Mouse (Mus musculus) liver, embryonic 15.5 days (tissue): ENCODE data around the gene Hist1h2bm. TPM values are rescaled to one million over a fixed set of nuclear protein-coding genes. Genes with fewer than 3 reads are reported as not detected.
A peak's percentile ranks its signal among the peaks of the same experiment; 100 is the strongest.
"Not testable (repeated sequence)": the region's sequence is repeated elsewhere in the genome, so short reads cannot be mapped to it uniquely, and the experiment has no call there.

Experiments used
- ATAC-seq: fragments of 200-750 bp; cut with Nextera tagmentation; 2 replicates; pipeline ENCODE4 v1.8.0; 2017; ENCODE audit warnings: moderate number of reproducible peaks, mild to moderate bottlenecking, moderate library complexity; ENCODE audit not compliant: insufficient read depth
- H3K27ac ChIP-seq: fragments of 300-500 bp; sonication (generic); replicated peaks from 2 replicates; pipeline ENCODE4 v1.5.1; 2015; ENCODE audit warnings: mild to moderate bottlenecking, inconsistent platforms
- H3K27me3 ChIP-seq: fragments of 300-500 bp; sonication (generic); 2 replicates; pipeline ENCODE4 v1.6.1; 2015; ENCODE audit warnings: mild to moderate bottlenecking, inconsistent platforms
- H3K36me3 ChIP-seq: fragments of 300-500 bp; sonication (generic); replicated peaks from 2 replicates; pipeline ENCODE4 v1.6.1; 2015; ENCODE audit warnings: moderate library complexity, mild to moderate bottlenecking, inconsistent platforms
- H3K4me1 ChIP-seq: fragments of 300-500 bp; sonication (generic); replicated peaks from 2 replicates; pipeline ENCODE4 v1.6.1; 2015; ENCODE audit warnings: inconsistent platforms
- H3K4me2 ChIP-seq: fragments of 300-500 bp; sonication (generic); 2 replicates; pipeline ENCODE4 v1.6.1; 2015; ENCODE audit warnings: moderate library complexity, mild to moderate bottlenecking, inconsistent platforms
- H3K4me3 ChIP-seq: fragments of 300-500 bp; sonication (generic); replicated peaks from 2 replicates; pipeline ENCODE4 v1.5.1; 2015; ENCODE audit warnings: mild to moderate bottlenecking, inconsistent platforms
- H3K9ac ChIP-seq: fragments of 300-500 bp; sonication (generic); 2 replicates; pipeline ENCODE4 v1.6.1; 2015; ENCODE audit warnings: moderate library complexity, mild to moderate bottlenecking, inconsistent platforms
- H3K9me3 ChIP-seq: fragments of 300-500 bp; sonication (generic); replicated peaks from 2 replicates; pipeline ENCODE4 v1.6.1; 2016; ENCODE audit warnings: inconsistent platforms
- WGBS: fragments of 180-500 bp; shearing (Covaris S2); methylation state at CpG from one replicate; pipeline ENCODE4 v1.1.7; 2015; ENCODE audit warnings: mixed read lengths; ENCODE audit not compliant: insufficient replicate concordance; 5-methylcytosine and 5-hydroxymethylcytosine counted together
- polyA plus RNA-seq: library from polyadenylated mRNA; unstranded; fragments of >200 nt; fragmentation: Nextera tagmentation; extraction: Ambion mirVana; gene quantifications from 2 replicates; pipeline ENCODE4 v1.2.1, GENCODE M21; 2015

The Hist1h2bm gene
- polyA plus RNA-seq, 1 experiment from 2014 or later = 8.8 TPM

DNA sequence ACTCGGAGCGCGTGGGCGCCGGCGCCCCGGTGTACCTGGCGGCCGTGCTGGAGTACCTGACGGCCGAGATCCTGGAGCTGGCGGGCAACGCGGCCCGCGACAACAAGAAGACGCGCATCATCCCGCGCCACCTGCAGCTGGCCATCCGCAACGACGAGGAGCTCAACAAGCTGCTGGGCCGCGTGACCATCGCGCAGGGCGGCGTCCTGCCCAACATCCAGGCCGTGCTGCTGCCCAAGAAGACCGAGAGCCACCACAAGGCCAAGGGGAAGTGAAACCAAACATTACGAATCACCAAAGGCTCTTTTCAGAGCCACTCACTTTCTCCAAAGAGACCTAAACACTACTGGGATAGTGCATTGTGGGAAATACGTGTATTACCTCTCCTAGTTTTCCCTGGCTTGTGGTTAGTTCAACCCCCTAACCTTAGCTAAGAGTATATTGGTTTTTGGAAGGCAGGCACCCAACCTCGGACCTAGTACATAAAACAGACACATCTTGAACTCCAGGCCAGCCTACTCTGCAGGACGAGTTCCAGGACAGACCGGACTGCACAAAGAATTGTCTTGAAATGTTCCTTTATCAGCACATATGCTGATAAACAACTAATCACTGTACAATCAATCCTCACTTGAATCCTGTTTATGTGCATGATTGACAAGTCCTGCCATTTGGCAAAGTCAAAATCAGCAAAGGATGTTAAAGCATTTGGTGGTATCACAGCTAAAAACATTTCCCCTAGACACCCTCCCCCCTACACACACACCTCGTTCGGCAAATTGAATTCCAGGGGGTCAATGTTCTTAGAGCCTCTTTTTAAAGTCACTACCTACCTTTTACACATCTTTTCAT lies 5.1 kb upstream of the Hist1h2bm start:
- Histone ChIP-seq H3K4me1 (peaks cover 56% of the 10 kb centered on the region), H3K4me3 (peak overlapping the region; percentile 62), H3K27ac (peak overlapping the region; percentile 95), H3K4me2 (peak overlapping the region; percentile 90), H3K9ac (peak overlapping the region; percentile 75)
- WGBS = under 1% methylated on average over 12 of the region's 38 CpGs
- ATAC-seq = peak; percentile 7
- not testable (repeated sequence) for H3K9me3 ChIP-seq, H3K36me3 ChIP-seq, H3K27me3 ChIP-seq

DNA sequence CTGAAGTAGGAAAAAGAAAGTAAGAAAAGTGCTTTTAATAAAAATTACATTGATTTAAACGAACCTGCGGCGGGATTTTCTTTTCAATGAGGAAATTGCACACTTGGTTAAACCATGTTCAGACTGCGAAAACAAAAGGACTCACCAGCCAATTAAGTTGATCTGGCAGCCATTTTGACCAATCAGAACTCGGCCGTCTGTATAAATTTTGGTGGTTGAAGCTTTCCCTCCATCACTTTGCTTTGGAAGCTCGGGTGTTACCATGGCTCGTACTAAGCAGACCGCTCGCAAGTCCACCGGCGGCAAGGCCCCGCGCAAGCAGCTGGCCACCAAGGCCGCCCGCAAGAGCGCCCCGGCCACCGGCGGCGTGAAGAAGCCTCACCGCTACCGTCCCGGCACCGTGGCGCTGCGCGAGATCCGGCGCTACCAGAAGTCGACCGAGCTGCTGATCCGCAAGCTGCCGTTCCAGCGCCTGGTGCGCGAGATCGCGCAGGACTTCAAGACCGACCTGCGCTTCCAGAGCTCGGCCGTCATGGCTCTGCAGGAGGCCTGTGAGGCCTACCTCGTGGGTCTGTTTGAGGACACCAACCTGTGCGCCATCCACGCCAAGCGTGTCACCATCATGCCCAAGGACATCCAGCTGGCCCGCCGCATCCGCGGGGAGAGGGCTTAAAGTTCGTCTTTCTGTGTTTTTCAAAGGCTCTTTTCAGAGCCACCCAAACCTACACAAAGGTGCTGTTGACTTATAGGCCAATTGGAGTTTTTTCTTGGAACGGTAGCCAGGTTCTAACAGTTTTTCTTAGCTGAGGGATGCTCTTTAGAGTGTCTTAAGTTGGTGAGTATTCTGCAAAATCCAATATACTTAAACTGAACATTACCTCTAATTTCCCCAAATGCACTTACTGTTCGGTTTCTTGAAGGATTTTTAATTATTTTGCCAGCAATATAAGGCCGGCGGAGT lies 4.2 kb upstream of the Hist1h2bm start, which contains the start of gene Hist1h3h:
Gene Hist1h3h (plus strand): TSS at position 263 of the 961 bp plus-strand sequence.
- peak; percentile 11 for ATAC-seq
- peak within 1 kb of the TSS; percentile 62 for H3K4me3 ChIP-seq
- peak within 1 kb of the TSS; percentile 95 for H3K27ac ChIP-seq
- H3K36me3 ChIP-seq, H3K27me3 ChIP-seq, H3K9me3 ChIP-seq: not testable (repeated sequence)
- H3K4me2 ChIP-seq = peak within 1 kb of the TSS; percentile 90
- H3K4me1 ChIP-seq = peaks cover 56% of the 10 kb centered on the region
- 1% methylated on average over 31 of the region's 56 CpGs for WGBS
- H3K9ac ChIP-seq = peak within 1 kb of the TSS; percentile 75

- H3K4me1 ChIP-seq = peaks cover 61% of the 10 kb centered on the region
- H3K4me2 ChIP-seq = peak overlapping the region; percentile 69
- no peaks in the 10 kb centered on the region for H3K27me3 ChIP-seq
- peak overlapping the region; percentile 57 for H3K4me3 ChIP-seq
- H3K36me3 ChIP-seq = no peaks in the 10 kb centered on the region
- no peak for ATAC-seq
- peak overlapping the region; percentile 93 for H3K27ac ChIP-seq
- 44% methylated on average over 4 of the region's 4 CpGs for WGBS
- H3K9ac ChIP-seq = peak overlapping the region; percentile 66
- H3K9me3 ChIP-seq = no peaks in the 10 kb centered on the region
These were observed 3.3 kb upstream of the Hist1h2bm start for GRCm38 (mm10) chr13:21718381-21719080.

DNA sequence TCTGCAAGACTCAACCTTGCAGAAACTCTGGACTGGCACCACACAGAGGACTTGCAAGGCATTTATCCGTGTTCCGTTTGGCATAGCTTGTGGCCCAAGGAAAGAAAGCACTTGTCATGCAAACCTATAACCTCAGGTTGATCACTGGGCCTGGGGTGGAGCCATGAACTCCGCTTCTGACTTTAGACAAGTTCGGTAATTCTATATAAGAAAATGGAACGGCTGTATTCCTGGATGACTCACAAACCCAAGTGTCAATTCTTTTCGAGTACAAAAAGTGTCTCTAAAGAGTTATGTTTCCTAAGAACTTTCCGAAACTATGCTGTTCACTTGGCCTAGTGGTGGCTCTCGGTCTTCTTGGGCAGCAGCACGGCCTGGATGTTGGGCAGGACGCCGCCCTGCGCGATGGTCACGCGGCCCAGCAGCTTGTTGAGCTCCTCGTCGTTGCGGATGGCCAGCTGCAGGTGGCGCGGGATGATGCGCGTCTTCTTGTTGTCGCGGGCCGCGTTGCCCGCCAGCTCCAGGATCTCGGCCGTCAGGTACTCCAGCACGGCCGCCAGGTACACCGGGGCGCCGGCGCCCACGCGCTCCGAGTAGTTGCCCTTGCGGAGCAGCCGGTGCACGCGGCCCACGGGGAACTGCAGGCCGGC lies 612 bp upstream of the Hist1h2bm start:
- peak overlapping the region; percentile 60 for H3K4me3 ChIP-seq
- not testable (repeated sequence) for H3K27me3 ChIP-seq, H3K9me3 ChIP-seq, H3K36me3 ChIP-seq
- H3K9ac ChIP-seq = peak overlapping the region; percentile 80
- peak; percentile 30 for ATAC-seq
- WGBS = 2% methylated on average over 22 of the region's 44 CpGs
- peaks cover 47% of the 10 kb centered on the region for H3K4me1 ChIP-seq
- peak overlapping the region; percentile 83 for H3K4me2 ChIP-seq
- H3K27ac ChIP-seq = peak overlapping the region; percentile 95

- peak overlapping the region; percentile 83 for H3K4me2 ChIP-seq
These were observed 605 bp downstream of the Hist1h2bm start for GRCm38 (mm10) chr13:21722373-21722925.

GRCm38 (mm10) chr13:21722993-21723836 lies 1.4 kb downstream of the Hist1h2bm start:
- peak overlapping the region; percentile 70 for H3K9ac ChIP-seq
- no peaks in the 10 kb centered on the region for H3K36me3 ChIP-seq

More at GRCm38 (mm10) chr13:21722373-21722925, 605 bp downstream of the Hist1h2bm start:
- Histone ChIP-seq H3K4me3 (peak overlapping the region; percentile 60), H3K9ac (peak overlapping the region; percentile 70), H3K9me3 (no peaks in the 10 kb centered on the region), H3K36me3 (no peaks in the 10 kb centered on the region), H3K27ac (peak overlapping the region; percentile 95), H3K4me1 (peaks cover 42% of the 10 kb centered on the region), H3K27me3 (no peaks in the 10 kb centered on the region)
- peak; percentile 28; the same call in 1 of the 2 replicates for ATAC-seq
- WGBS = 4% methylated on average over 11 of the region's 11 CpGs

GRCm38 (mm10) chr13:21727948-21728572 lies 6.2 kb downstream of the Hist1h2bm start:
- H3K9ac ChIP-seq = no peak overlapping the region
- WGBS = 35% methylated on average over 11 of the region's 11 CpGs
- ATAC-seq = no peak
- no peak overlapping the region for H3K4me3 ChIP-seq
- H3K4me1 ChIP-seq = peaks cover 14% of the 10 kb centered on the region
- H3K9me3 ChIP-seq = no peaks in the 10 kb centered on the region
- no peaks in the 10 kb centered on the region for H3K27me3 ChIP-seq
- no peaks in the 10 kb centered on the region for H3K36me3 ChIP-seq
- H3K27ac ChIP-seq = no peak overlapping the region
- no peak overlapping the region for H3K4me2 ChIP-seq

More at GRCm38 (mm10) chr13:21722993-21723836, 1.4 kb downstream of the Hist1h2bm start:
- H3K4me3 ChIP-seq = peak overlapping the region; percentile 60
- 45% methylated on average over 5 of the region's 5 CpGs for WGBS
- H3K27ac ChIP-seq = peak overlapping the region; percentile 95
- no peaks in the 10 kb centered on the region for H3K9me3 ChIP-seq
- H3K27me3 ChIP-seq = no peaks in the 10 kb centered on the region
- H3K4me2 ChIP-seq = peak overlapping the region; percentile 83
- no peak for ATAC-seq
- peaks cover 44% of the 10 kb centered on the region for H3K4me1 ChIP-seq

DNA sequence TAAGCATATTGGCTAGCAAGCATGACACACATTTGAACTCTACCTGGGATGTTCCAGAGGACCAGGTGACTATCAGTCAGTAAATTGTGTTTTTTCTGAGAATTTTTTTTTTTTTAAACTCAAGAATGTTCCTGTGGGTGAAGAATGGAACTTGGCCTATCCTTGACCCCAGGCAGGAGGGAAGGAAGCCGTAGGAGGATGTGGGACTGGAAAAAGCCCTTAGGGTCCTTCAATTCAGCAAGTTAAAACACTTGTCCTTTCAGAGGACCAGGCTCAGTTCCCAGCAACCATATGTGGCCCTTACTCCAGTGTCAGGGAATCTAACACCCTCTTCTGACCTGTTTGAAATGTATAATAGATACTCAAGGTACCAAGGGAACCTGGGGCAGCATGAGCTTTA lies 7.7 kb downstream of the Hist1h2bm start:
- no peak overlapping the region for H3K27ac ChIP-seq
- 60% methylated on average over 1 of the region's 1 CpGs for whole genome bisulfite sequencing
- no peaks in the 10 kb centered on the region for H3K27me3 ChIP-seq
- H3K4me2 ChIP-seq = no peak overlapping the region
- H3K9me3 ChIP-seq = no peaks in the 10 kb centered on the region
- H3K4me1 ChIP-seq = peaks cover 25% of the 10 kb centered on the region
- no peak for ATAC-seq
- H3K36me3 ChIP-seq = no peaks in the 10 kb centered on the region
- H3K9ac ChIP-seq = no peak overlapping the region
- H3K4me3 ChIP-seq = no peak overlapping the region

- Histone ChIP-seq H3K9ac (no peak overlapping the region; the same call in 1 of the 2 replicates), H3K4me2 (peak overlapping the region; percentile 85), H3K4me1 (peaks cover 36% of the 10 kb centered on the region), H3K36me3 (no peaks in the 10 kb centered on the region), H3K27me3 (no peaks in the 10 kb centered on the region), H3K4me3 (no peak overlapping the region), H3K27ac (peak overlapping the region; percentile 92; the same call in 1 of the 2 replicates), H3K9me3 (no peaks in the 10 kb centered on the region)
- ATAC-seq = no peak
- 74% methylated on average over 5 of the region's 5 CpGs for WGBS
These were observed 11.6 kb downstream of the Hist1h2bm start for GRCm38 (mm10) chr13:21733466-21733865.
